12 mouse cellular contexts compared by ENCODE assay signal in the genomic region with DNA sequence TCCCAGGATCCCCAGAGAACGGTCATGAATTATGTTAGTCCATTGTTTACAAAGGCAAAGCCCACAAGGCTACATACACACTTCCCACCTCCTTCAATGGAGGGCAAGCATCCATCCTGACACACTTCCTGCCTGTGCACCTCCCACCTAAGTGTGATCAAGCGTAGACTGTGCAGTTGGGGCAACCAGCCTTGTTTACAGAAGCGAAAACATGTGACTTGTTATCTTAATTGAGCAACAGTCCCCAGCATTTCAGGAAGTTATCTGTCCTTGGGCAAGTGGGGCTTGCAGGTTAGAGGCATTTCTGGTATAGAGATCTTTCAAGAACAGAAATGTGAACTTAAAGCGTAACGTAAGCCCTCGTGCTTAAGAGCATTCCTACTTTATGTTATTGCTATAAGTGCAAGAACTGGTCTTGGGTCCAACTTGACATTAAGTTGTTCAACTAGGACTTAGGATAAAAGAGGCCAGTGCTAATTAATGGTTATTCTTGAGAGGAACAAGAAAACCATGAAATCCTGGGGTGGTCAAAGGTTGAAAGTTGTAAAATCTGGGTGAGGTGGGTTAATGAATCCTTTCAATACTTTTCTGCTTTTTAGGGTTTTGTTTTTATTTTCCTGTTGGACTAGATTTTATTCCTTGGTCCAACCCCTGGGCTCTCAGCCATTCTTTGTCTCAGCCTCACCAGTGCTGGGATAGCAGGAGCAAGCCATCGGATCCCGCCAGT. TPM values are rescaled to one million over a fixed set of nuclear protein-coding genes. Genes with fewer than 3 reads are reported as not detected.
DNase-seq lines count a peak whose midpoint lies in the region; ATAC-seq and TF ChIP-seq lines count a peak whose summit lies in the region.
"Had no signal": no experiment of that assay in that cellular context is flagged by ENCODE, and none has a peak within 500 bp of the region (broad histone marks: within the 10 kb centered on the region; RNA-seq: fewer than 3 reads in every experiment).

No protein-coding gene starts in this region.

- H3K36me3 ChIP-seq in kidney, embryonic 15.5 days = no peaks in the 10 kb centered on the region
- no peaks in the 10 kb centered on the region for H3K36me3 ChIP-seq in liver, embryonic 11.5 days (ENCODE audit: control insufficient read depth, insufficient read depth, low read length)
- H3K36me3 ChIP-seq in small intestine, adult 2 months (ENCODE audit: control insufficient read depth, insufficient read depth, low read length) = no peaks in the 10 kb centered on the region
- H3K36me3 ChIP-seq in midbrain, postnatal 0 days (ENCODE audit: insufficient read depth, low read length) = no peaks in the 10 kb centered on the region
- no peaks in the 10 kb centered on the region for H3K36me3 ChIP-seq in forebrain, postnatal 0 days (ENCODE audit: insufficient read depth)
- H3K36me3 ChIP-seq: neural tube, embryonic 15.5 days had no signal

- no peaks in the 10 kb centered on the region for H3K9me3 ChIP-seq in kidney, embryonic 15.5 days (replicated peaks)
- no peaks in the 10 kb centered on the region for H3K9me3 ChIP-seq in liver, embryonic 11.5 days (ENCODE audit: control insufficient read depth, low read length)
- H3K9me3 ChIP-seq in midbrain, postnatal 0 days (ENCODE audit: low read length) = no peaks in the 10 kb centered on the region
- no peaks in the 10 kb centered on the region for H3K9me3 ChIP-seq in forebrain, postnatal 0 days (ENCODE audit: low read length)
- H3K9me3 ChIP-seq: neural tube, embryonic 15.5 days had no signal

- peak; percentile 79 for ATAC-seq in kidney, embryonic 15.5 days (replicated peaks; ENCODE audit: low FRiP score)
- ATAC-seq in liver, embryonic 11.5 days (replicated peaks; ENCODE audit: low FRiP score) = peak; percentile 94
- ATAC-seq in midbrain, postnatal 0 days (ENCODE audit: low FRiP score) = no peak
- ATAC-seq in forebrain, postnatal 0 days = no peak

- H3K27ac ChIP-seq in kidney, embryonic 15.5 days = peak overlapping the region; percentile 88
- H3K27ac ChIP-seq in bone marrow, adult 2 months (ENCODE audit: control insufficient read depth, insufficient read depth, low read depth, low read length, poor library complexity) = peak overlapping the region; percentile 64; the same call in 1 of the 2 replicates
- peak overlapping the region; percentile 88 for H3K27ac ChIP-seq in liver, embryonic 11.5 days (ENCODE audit: low read depth, low read length)
- H3K27ac ChIP-seq in small intestine, adult 2 months (ENCODE audit: insufficient read depth, low read depth, low read length) = peak overlapping the region; percentile 48
- no peak overlapping the region for H3K27ac ChIP-seq in midbrain, postnatal 0 days (ENCODE audit: low read depth, low read length)
- no peak overlapping the region for H3K27ac ChIP-seq in forebrain, postnatal 0 days (ENCODE audit: low read depth, low read length)
- H3K27ac ChIP-seq: layer of hippocampus, adult 2 months; neural tube, embryonic 15.5 days had no signal

- TF ChIP-seq POLR2A in bone marrow, adult 2 months (IDR thresholded peaks at IDR 0.05; ENCODE audit: borderline replicate concordance, control insufficient read depth, low read depth, low read length) = no peak; the same call in 1 of the 2 replicates
- no peak for TF ChIP-seq POLR2A in small intestine, adult 2 months (IDR thresholded peaks at IDR 0.05; ENCODE audit: low read depth, low read length)

- TF ChIP-seq CTCF in bone marrow, adult 2 months (IDR thresholded peaks at IDR 0.05; ENCODE audit: control insufficient read depth, insufficient read depth, low read length) = no peak
- no peak for TF ChIP-seq CTCF in small intestine, adult 2 months (IDR thresholded peaks at IDR 0.05; ENCODE audit: extremely low read depth, insufficient read length, insufficient replicate concordance, low read depth, low read length)
- no peak for TF ChIP-seq CTCF in midbrain, postnatal 0 days (IDR thresholded peaks at IDR 0.05)
- TF ChIP-seq CTCF in forebrain, postnatal 0 days (IDR thresholded peaks at IDR 0.05; ENCODE audit: low read depth) = no peak

- no peak overlapping the region for H3K4me3 ChIP-seq in kidney, embryonic 15.5 days (replicated peaks)
- no peak overlapping the region for H3K4me3 ChIP-seq in bone marrow, adult 2 months (replicated peaks; ENCODE audit: control insufficient read depth, low read depth, low read length)
- H3K4me3 ChIP-seq in liver, embryonic 11.5 days (ENCODE audit: low read depth, low read length) = no peak overlapping the region
- H3K4me3 ChIP-seq in small intestine, adult 2 months (ENCODE audit: low read depth, low read length) = no peak overlapping the region
- no peak overlapping the region for H3K4me3 ChIP-seq in midbrain, postnatal 0 days (ENCODE audit: low read depth, low read length)
- H3K4me3 ChIP-seq in forebrain, postnatal 0 days (ENCODE audit: low read depth, low read length) = no peak overlapping the region
- H3K4me3 ChIP-seq: layer of hippocampus, adult 2 months; neural tube, embryonic 15.5 days had no signal

- H3K4me1 ChIP-seq in kidney, embryonic 15.5 days = peaks cover 43% of the 10 kb centered on the region
- peaks cover 6% of the 10 kb centered on the region; the same call in 1 of the 2 replicates for H3K4me1 ChIP-seq in bone marrow, adult 2 months (ENCODE audit: control insufficient read depth, insufficient read depth, low read length)
- peaks cover 34% of the 10 kb centered on the region for H3K4me1 ChIP-seq in liver, embryonic 11.5 days (replicated peaks; ENCODE audit: control insufficient read depth, insufficient read depth, low read length)
- peaks cover 12% of the 10 kb centered on the region for H3K4me1 ChIP-seq in small intestine, adult 2 months (ENCODE audit: control insufficient read depth, insufficient read depth, insufficient read length, low read length)
- H3K4me1 ChIP-seq in midbrain, postnatal 0 days (ENCODE audit: insufficient read depth, low read length) = no peaks in the 10 kb centered on the region
- no peaks in the 10 kb centered on the region for H3K4me1 ChIP-seq in forebrain, postnatal 0 days (ENCODE audit: insufficient read depth)

- 47% methylated on average over 8 of the region's 8 CpGs for WGBS in kidney, embryonic 15.5 days
- WGBS in bone marrow, adult 2 months = 33% methylated on average over 8 of the region's 8 CpGs
- WGBS in liver, embryonic 11.5 days = 48% methylated on average over 8 of the region's 8 CpGs
- 17% methylated on average over 8 of the region's 8 CpGs for WGBS in small intestine, adult 2 months
- 85% methylated on average over 8 of the region's 8 CpGs for WGBS in midbrain, postnatal 0 days
- 85% methylated on average over 8 of the region's 8 CpGs for WGBS in forebrain, postnatal 0 days

- DNase-seq in kidney, postnatal 14 days = no peak
- DNase-seq in liver, embryonic 11.5 days (ENCODE audit: low spot score) = no peak
- DNase-seq in midbrain, postnatal 0 days (ENCODE audit: low spot score) = no peak
- no peak for DNase-seq in cerebellum, postnatal 25 days
- DNase-seq in forebrain, postnatal 0 days = no peak
- DNase-seq: adrenal gland, adult 8-10 months; heart, postnatal 36 days had no signal

- H3K27me3 ChIP-seq in kidney, embryonic 15.5 days = no peaks in the 10 kb centered on the region
- H3K27me3 ChIP-seq in liver, embryonic 11.5 days (replicated peaks; ENCODE audit: control insufficient read depth, insufficient read depth, low read length) = no peaks in the 10 kb centered on the region
- H3K27me3 ChIP-seq in small intestine, adult 2 months (ENCODE audit: control insufficient read depth, insufficient read depth, low read length) = no peaks in the 10 kb centered on the region
- no peaks in the 10 kb centered on the region for H3K27me3 ChIP-seq in midbrain, postnatal 0 days (ENCODE audit: insufficient read depth, low read length)
- no peaks in the 10 kb centered on the region for H3K27me3 ChIP-seq in forebrain, postnatal 0 days (ENCODE audit: insufficient read depth, low read length)
- H3K27me3 ChIP-seq: neural tube, embryonic 15.5 days had no signal

- no peak overlapping the region for H3K9ac ChIP-seq in kidney, embryonic 15.5 days
- H3K9ac ChIP-seq in liver, embryonic 11.5 days (ENCODE audit: low read depth, low read length) = peak overlapping the region; percentile 35
- H3K9ac ChIP-seq in midbrain, postnatal 0 days (replicated peaks; ENCODE audit: low read length, poor library complexity, severe bottlenecking) = no peak overlapping the region
- H3K9ac ChIP-seq in forebrain, postnatal 0 days = no peak overlapping the region
- H3K9ac ChIP-seq: neural tube, embryonic 15.5 days had no signal

- no peak overlapping the region for H3K4me2 ChIP-seq in kidney, embryonic 15.5 days
- peak overlapping the region; percentile 44 for H3K4me2 ChIP-seq in liver, embryonic 11.5 days
- no peak overlapping the region for H3K4me2 ChIP-seq in midbrain, postnatal 0 days (ENCODE audit: low read depth, low read length, poor library complexity, severe bottlenecking)
- H3K4me2 ChIP-seq in forebrain, postnatal 0 days (ENCODE audit: low read depth) = no peak overlapping the region
- H3K4me2 ChIP-seq: neural tube, embryonic 15.5 days had no signal

RNA-seq across cellular contexts. Expression of a gene that starts 47.3 kb away (rescaled TPM):
- polyA plus RNA-seq in kidney, embryonic 15.5 days (2015; fragmentation: Nextera tagmentation; extraction: Ambion mirVana) = 2,949 and 3,271 TPM in 2 replicates
- 1,145 and 1,395 TPM in 2 replicates for polyA plus RNA-seq in bone marrow, adult 2 months (2011; ENCODE audit: insufficient read depth, insufficient read length, low replicate concordance, missing spikeins)
- polyA plus RNA-seq in liver, embryonic 11.5 days (2014; fragmentation: Nextera tagmentation; extraction: Ambion mirVana) = 2,666 and 2,805 TPM in 2 replicates
- polyA plus RNA-seq in small intestine, adult 2 months (2012; rRNA removed) = 212 and 749 TPM in 2 replicates
- total RNA-seq in midbrain, postnatal 0 days (2014; rRNA removed) = 947 and 1,050 TPM in 2 replicates
- 1,199 and 1,354 TPM in 2 replicates for polyA plus RNA-seq in midbrain, postnatal 0 days (2015; fragmentation: Nextera tagmentation; extraction: Ambion mirVana)
- total RNA-seq in forebrain, postnatal 0 days (2014; rRNA removed) = 1,921 and 1,968 TPM in 2 replicates
- 1,724 and 1,908 TPM in 2 replicates for polyA plus RNA-seq in forebrain, postnatal 0 days (2015; fragmentation: Nextera tagmentation; extraction: Ambion mirVana)

RNA-seq across cellular contexts. Expression of a gene that starts 53.1 kb away (rescaled TPM):
- polyA plus RNA-seq in kidney, embryonic 15.5 days (2015; fragmentation: Nextera tagmentation; extraction: Ambion mirVana) = not detected in 2 replicates
- not detected in 2 replicates for polyA plus RNA-seq in bone marrow, adult 2 months (2011; ENCODE audit: insufficient read depth, insufficient read length, low replicate concordance, missing spikeins)
- not detected in 2 replicates for polyA plus RNA-seq in liver, embryonic 11.5 days (2014; fragmentation: Nextera tagmentation; extraction: Ambion mirVana)
- not detected in 2 replicates for polyA plus RNA-seq in small intestine, adult 2 months (2012; rRNA removed)
- 0.14 TPM in 1 of 2 replicates, not detected in the other for total RNA-seq in midbrain, postnatal 0 days (2014; rRNA removed)
- not detected in 2 replicates for polyA plus RNA-seq in midbrain, postnatal 0 days (2015; fragmentation: Nextera tagmentation; extraction: Ambion mirVana)
- total RNA-seq in forebrain, postnatal 0 days (2014; rRNA removed) = 0.29 TPM in 1 of 2 replicates, not detected in the other
- polyA plus RNA-seq in forebrain, postnatal 0 days (2015; fragmentation: Nextera tagmentation; extraction: Ambion mirVana) = not detected in 2 replicates
- total RNA-seq: adrenal gland, adult 8-10 months; heart, postnatal 36 days; layer of hippocampus, adult 2 months had no signal
- polyA plus RNA-seq: neural tube, embryonic 15.5 days had no signal

RNA-seq across cellular contexts. Expression of a gene that starts 53.2 kb away (rescaled TPM):
- 0.13 TPM in 1 of 2 replicates, not detected in the other for polyA plus RNA-seq in kidney, embryonic 15.5 days (2015; fragmentation: Nextera tagmentation; extraction: Ambion mirVana)
- not detected in 2 replicates for polyA plus RNA-seq in bone marrow, adult 2 months (2011; ENCODE audit: insufficient read depth, insufficient read length, low replicate concordance, missing spikeins)
- polyA plus RNA-seq in liver, embryonic 11.5 days (2014; fragmentation: Nextera tagmentation; extraction: Ambion mirVana) = not detected in 2 replicates
- polyA plus RNA-seq in small intestine, adult 2 months (2012; rRNA removed) = 5.6 and 11.1 TPM in 2 replicates
- not detected in 2 replicates for total RNA-seq in midbrain, postnatal 0 days (2014; rRNA removed)
- polyA plus RNA-seq in midbrain, postnatal 0 days (2015; fragmentation: Nextera tagmentation; extraction: Ambion mirVana) = 0.27 and 0.33 TPM in 2 replicates
- total RNA-seq in forebrain, postnatal 0 days (2014; rRNA removed) = 0.15 and 0.33 TPM in 2 replicates
- polyA plus RNA-seq in forebrain, postnatal 0 days (2015; fragmentation: Nextera tagmentation; extraction: Ambion mirVana) = 0.17 and 0.19 TPM in 2 replicates
- total RNA-seq: adrenal gland, adult 8-10 months; heart, postnatal 36 days; layer of hippocampus, adult 2 months had no signal

Comparison
In these comparisons a context has a peak if more than half of its experiments do, and no peak if none do; other contexts are left out.
1. ATAC-seq: peak in kidney, embryonic 15.5 days (single experiment) and liver, embryonic 11.5 days (single experiment); none in midbrain, postnatal 0 days (single experiment) and forebrain, postnatal 0 days (single experiment).
2. H3K27ac ChIP-seq: peak in kidney, embryonic 15.5 days (single experiment), bone marrow, adult 2 months (single experiment), liver, embryonic 11.5 days (single experiment) and small intestine, adult 2 months (single experiment); none in midbrain, postnatal 0 days (single experiment) and forebrain, postnatal 0 days (single experiment).